Mouse (Mus musculus) lung, adult 10 weeks (tissue): Measurements from ENCODE around the gene Gm9603. TPM values are rescaled to one million over a fixed set of nuclear protein-coding genes. Genes with fewer than 3 reads are reported as not detected.

Experiments
- polyA plus RNA-seq: library from polyadenylated mRNA; stranded (reverse); fragments of 350-450 nt; fragmentation: Illumina TruSeq; extraction: RNeasy Lipid Tissue Mini Kit (QIAGEN cat#74804); gene quantifications from one replicate; pipeline ENCODE4 v1.2.3, GENCODE M21; 2014; ENCODE audit warnings: low read depth, low replicate concordance; ENCODE audit not compliant: insufficient read depth

The Gm9603 gene
- not detected for polyA plus RNA-seq

DNA sequence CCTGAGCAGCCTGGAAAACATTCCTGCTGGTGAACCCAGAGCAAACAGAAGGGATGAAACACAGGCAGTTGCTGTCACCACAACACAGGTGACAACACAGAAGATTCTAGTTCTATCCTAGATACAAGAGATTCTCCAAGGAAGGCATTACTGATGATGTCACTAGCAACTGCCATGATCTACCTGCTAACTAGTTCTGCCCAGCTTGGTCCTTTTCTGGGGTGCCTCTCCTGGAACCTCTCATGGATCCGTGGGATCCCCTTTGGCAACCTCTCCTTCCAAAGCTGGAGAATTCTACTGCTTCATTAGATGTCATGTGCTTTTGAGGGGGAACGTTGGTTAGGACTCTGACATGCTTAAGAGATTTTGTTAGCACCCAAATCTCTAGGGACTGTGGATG lies at the start of gene Gm9603:
TSS of gene Gm9603 (minus strand) at position 101 of the 400 bp plus-strand sequence.

DNA sequence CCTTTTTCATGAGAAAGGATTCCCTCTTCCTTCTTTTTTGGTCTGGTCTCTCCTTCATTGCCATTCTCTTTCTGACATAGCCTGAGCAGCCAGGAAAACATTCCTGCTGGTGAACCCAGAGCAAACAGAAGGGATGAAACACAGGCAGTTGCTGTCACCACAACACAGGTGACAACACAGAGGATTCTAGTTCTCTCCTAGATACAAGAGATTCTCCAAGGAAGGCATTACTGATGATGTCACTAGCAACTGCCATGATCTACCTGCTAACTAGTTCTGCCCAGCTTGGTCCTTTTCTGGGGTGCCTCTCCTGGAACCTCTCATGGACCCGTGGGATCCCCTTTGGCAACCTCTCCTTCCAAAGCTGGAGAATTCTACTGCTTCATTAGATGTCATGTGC lies 54.3 kb downstream of the Gm9603 start, which contains the start of gene Gm8265:
TSS of gene Gm8265 (minus strand) at position 101 of the 400 bp plus-strand sequence.

Other genes with a start within 250 kb of the Gm9603 start
- not detected for gene Gm3194, start 232.0 kb downstream of the Gm9603 start, polyA plus RNA-seq
- not detected for gene Gm8246, start 209.6 kb downstream of the Gm9603 start, polyA plus RNA-seq
- gene Gm3187, start 203.2 kb downstream of the Gm9603 start, polyA plus RNA-seq, result not detected
- gene Gm3488, start 185.8 kb downstream of the Gm9603 start, polyA plus RNA-seq, result 0.15 TPM
- gene Gm3532, start 149.0 kb downstream of the Gm9603 start, polyA plus RNA-seq, result not detected
- not detected for gene Gm8265, start 54.4 kb downstream of the Gm9603 start, polyA plus RNA-seq
- gene Gm3373, start 54.1 kb upstream of the Gm9603 start, polyA plus RNA-seq, result not detected
- gene Gm3383, start 120.5 kb upstream of the Gm9603 start, polyA plus RNA-seq, result not detected
- gene Gm3424, start 142.9 kb upstream of the Gm9603 start, polyA plus RNA-seq, result not detected
- 0.14 TPM for gene Gm8237, start 192.9 kb upstream of the Gm9603 start, polyA plus RNA-seq